Mouse (Mus musculus) lung, embryonic 16.5 days (tissue): ENCODE results near the gene Abcc10. TPM values are rescaled to one million over a fixed set of nuclear protein-coding genes. Genes with fewer than 3 reads are reported as not detected.

Source experiments
- ATAC-seq: fragments of 200-750 bp; cut with Nextera tagmentation; 2 replicates; pipeline ENCODE4 v1.8.0; 2017; ENCODE audit warnings: low read depth, mild to moderate bottlenecking, moderate library complexity
- H3K27ac ChIP-seq: fragments of 300-500 bp; sonication (generic); 2 replicates; pipeline ENCODE4 v1.5.1; 2014; ENCODE audit warnings: mild to moderate bottlenecking, control low read depth, low read length
- H3K27me3 ChIP-seq: fragments of 300-500 bp; sonication (generic); 2 replicates; pipeline ENCODE4 v1.6.1; 2014; ENCODE audit warnings: low read depth, low read length, mixed read lengths; ENCODE audit not compliant: control insufficient read depth, insufficient read depth
- H3K36me3 ChIP-seq: fragments of 300-500 bp; sonication (generic); 2 replicates; pipeline ENCODE4 v1.6.1; 2014; ENCODE audit warnings: low read length; ENCODE audit not compliant: control insufficient read depth, insufficient read depth
- H3K4me1 ChIP-seq: fragments of 300-500 bp; sonication (generic); replicated peaks from 2 replicates; pipeline ENCODE4 v1.6.1; 2014; ENCODE audit warnings: low read length, mixed read lengths; ENCODE audit not compliant: control insufficient read depth, insufficient read depth
- H3K4me2 ChIP-seq: fragments of 300-500 bp; sonication (generic); 2 replicates; pipeline ENCODE4 v1.6.1; 2014; ENCODE audit warnings: low read depth, low read length, control low read depth
- H3K4me3 ChIP-seq: fragments of 300-500 bp; sonication (generic); 2 replicates; pipeline ENCODE4 v1.5.1; 2014; ENCODE audit warnings: mild to moderate bottlenecking, low read length, control low read depth
- H3K9ac ChIP-seq: fragments of 300-500 bp; sonication (generic); 2 replicates; pipeline ENCODE4 v1.6.1; 2014; ENCODE audit warnings: low read length, control low read depth
- H3K9me3 ChIP-seq: fragments of 300-500 bp; sonication (generic); 2 replicates; pipeline ENCODE4 v1.6.1; 2016; ENCODE audit warnings: low read length; ENCODE audit not compliant: control insufficient read depth
- WGBS: fragments of 180-500 bp; shearing (Covaris S2); extraction: QIAGEN DNeasy Blood & Tissue Kit; methylation state at CpG from one replicate; pipeline ENCODE4 v1.1.7; 2014; 5-methylcytosine and 5-hydroxymethylcytosine counted together
- polyA plus RNA-seq: library from polyadenylated mRNA; unstranded; fragments of >200 nt; fragmentation: Nextera tagmentation; extraction: Ambion mirVana; gene quantifications from 2 replicates; pipeline ENCODE4 v1.2.1, GENCODE M21; 2015

Abcc10 gene
- polyA plus RNA-seq, 1 experiment from 2014 or later: 5.5 TPM

DNA sequence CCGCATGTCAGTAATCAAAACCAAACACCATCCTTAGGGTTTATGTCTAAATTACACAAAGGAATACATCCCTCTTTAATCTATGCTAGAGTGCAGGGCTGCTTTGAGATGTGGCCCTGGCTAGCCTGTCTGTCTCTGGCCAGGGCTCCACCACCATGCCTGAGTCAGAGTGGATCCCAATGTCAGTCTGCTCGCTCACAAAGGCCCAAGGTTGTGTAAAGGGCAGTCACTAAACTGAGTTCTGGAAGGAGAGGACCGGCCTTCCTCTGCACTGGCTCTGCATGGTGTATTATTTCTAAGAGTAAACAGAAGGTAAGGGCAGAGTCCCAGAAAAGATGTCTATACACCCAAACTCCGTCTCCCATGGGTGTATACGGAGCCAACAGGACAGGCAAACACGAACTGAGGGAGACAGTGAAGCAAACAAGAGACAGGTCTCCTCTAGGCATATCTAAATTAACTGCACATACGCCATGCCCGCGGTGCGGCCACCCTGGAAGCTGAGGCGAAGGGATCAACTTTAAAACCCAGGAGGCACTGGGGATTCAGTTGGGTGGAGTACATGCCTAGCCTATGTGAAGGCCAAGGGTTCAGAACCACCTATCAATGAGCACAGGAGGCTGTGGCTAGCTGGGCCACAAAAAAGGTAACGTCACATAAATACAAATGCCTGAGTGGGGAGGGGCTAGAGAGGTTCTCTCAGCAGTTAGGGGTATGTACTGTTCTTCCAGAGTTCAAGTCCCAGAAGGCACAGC, 50.0 kb downstream of the Abcc10 start:
- H3K27ac ChIP-seq: no peak overlapping the region
- no peak overlapping the region for H3K9ac ChIP-seq
- WGBS: 88% methylated on average over 12 of the region's 12 CpGs
- peaks cover 13% of the 10 kb centered on the region for H3K4me1 ChIP-seq
- H3K36me3 ChIP-seq: peaks cover 28% of the 10 kb centered on the region
- no peaks in the 10 kb centered on the region for H3K9me3 ChIP-seq
- H3K27me3 ChIP-seq: no peaks in the 10 kb centered on the region
- no peak overlapping the region for H3K4me3 ChIP-seq
- H3K4me2 ChIP-seq: no peak overlapping the region
- no peak for ATAC-seq

DNA sequence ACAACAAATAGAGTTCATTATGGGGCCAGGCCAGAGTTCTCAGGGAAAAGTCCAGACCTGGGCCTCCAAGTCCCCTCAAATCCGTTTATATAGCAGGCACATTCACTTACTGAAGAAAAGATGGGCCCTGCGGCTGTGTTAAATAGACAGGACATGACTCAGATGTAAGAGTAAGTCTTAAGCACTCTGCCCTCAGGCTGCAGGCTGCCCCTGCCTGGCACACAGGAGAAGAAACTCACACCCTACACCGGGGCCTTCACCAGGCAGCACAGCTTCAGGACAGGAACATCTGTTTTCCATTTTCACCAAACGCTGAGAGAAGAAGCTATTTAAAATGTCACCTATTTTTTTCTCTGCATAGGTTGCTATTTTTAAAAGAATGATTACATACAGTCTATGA, 50.6 kb downstream of the Abcc10 start:
- no peak for ATAC-seq
- Histone ChIP-seq H3K36me3 (peaks cover 28% of the 10 kb centered on the region), H3K4me3 (no peak overlapping the region), H3K9ac (no peak overlapping the region), H3K4me1 (peaks cover 12% of the 10 kb centered on the region), H3K27me3 (no peaks in the 10 kb centered on the region), H3K27ac (no peak overlapping the region), H3K4me2 (no peak overlapping the region), H3K9me3 (no peaks in the 10 kb centered on the region)
- 67% methylated on average over 4 of the region's 4 CpGs for WGBS

DNA sequence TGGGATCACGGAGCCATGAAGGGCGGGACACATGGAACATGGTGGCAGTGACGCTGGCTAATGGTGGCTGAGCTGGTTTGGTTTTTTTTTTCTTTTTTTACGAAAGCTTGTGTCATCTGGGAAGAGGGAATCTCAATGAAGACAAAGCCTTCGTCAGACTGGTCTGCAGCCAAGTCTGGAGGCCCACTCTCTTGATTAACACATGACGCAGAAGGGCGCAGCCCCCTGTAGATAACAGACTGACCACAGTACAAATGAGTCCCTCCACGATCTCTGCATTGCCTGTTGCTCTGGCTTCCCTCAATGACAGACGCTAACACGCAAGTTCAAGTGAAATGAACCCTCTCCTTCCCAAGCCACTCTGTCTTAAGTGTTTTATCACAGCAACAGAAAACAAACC, 52.6 kb downstream of the Abcc10 start:
- Histone ChIP-seq H3K4me1 (peaks cover 1% of the 10 kb centered on the region; the same call in 1 of the 2 replicates), H3K4me3 (no peak overlapping the region), H3K9me3 (no peaks in the 10 kb centered on the region), H3K27me3 (no peaks in the 10 kb centered on the region), H3K4me2 (no peak overlapping the region), H3K9ac (no peak overlapping the region), H3K36me3 (peaks cover 29% of the 10 kb centered on the region), H3K27ac (no peak overlapping the region)
- 86% methylated on average over 10 of the region's 10 CpGs for WGBS
- ATAC-seq: no peak

DNA sequence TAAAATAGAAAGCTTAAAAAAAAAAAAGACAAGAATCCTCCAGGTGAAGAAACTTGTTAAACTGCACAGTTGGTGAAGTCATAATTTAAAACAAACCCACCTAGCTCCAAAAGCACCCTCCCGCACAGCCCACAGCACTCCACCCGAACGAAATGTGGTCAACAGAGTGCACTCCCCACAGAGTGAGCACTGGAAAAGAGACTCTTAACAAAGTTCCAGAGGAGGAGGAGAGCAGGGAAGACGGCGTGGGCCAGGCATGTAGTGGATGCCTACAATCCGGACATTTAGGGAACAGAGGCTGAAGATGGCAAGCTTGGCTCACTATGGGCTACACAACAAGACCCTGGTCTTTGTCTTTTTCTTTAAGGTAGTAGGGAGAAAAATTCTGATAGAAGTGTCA, 53.1 kb downstream of the Abcc10 start:
- Histone ChIP-seq H3K4me2 (no peak overlapping the region), H3K27me3 (no peaks in the 10 kb centered on the region), H3K36me3 (peaks cover 28% of the 10 kb centered on the region), H3K9me3 (no peaks in the 10 kb centered on the region), H3K4me3 (no peak overlapping the region), H3K9ac (no peak overlapping the region), H3K4me1 (peaks cover 6% of the 10 kb centered on the region; the same call in 1 of the 2 replicates), H3K27ac (no peak overlapping the region)
- ATAC-seq: no peak
- 64% methylated on average over 6 of the region's 6 CpGs for WGBS

DNA sequence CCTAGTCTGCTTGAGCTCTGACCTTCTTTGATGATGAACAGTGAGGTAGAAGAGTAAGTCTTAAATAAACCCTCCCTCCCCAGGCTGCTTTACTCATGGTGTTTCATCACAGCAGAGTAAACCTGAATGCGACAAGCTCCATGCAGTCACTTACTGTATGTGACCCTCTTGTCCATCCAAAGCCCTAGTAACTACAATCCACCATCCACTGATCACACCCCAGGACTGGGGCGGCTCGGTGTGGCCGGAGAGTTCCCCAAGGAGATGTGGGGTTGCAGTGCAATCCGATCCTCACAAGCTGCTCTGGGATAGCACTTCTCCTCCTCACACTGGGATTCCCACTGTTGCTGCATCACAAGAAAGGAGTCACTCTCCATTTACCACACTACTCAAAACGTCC, 53.7 kb downstream of the Abcc10 start:
- H3K27ac ChIP-seq: no peak overlapping the region

DNA sequence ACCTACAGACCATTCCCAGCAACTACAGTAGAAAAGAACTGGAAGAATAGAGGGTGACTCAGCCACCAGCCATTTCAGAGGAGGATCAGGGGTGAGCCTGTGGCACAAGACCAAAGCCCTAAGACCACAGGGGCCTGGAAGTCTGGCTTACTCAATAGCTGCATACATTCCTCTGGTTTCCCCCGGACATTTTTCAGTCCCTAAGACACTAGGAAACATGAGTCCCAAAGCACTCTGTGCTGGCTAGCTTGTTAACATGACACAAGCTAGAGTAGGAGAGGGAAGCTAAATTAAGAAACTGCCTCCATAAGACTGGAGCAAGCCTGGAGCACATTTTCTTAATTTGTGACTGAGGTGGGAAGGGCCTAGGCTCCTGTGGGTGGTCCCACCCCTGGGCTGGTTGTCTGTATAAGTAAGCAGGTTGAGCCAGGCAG, 54.3 kb downstream of the Abcc10 start:
- Histone ChIP-seq H3K27me3 (no peaks in the 10 kb centered on the region), H3K36me3 (peaks cover 19% of the 10 kb centered on the region), H3K9ac (no peak overlapping the region), H3K27ac (no peak overlapping the region), H3K4me3 (no peak overlapping the region), H3K9me3 (no peaks in the 10 kb centered on the region), H3K4me1 (peaks cover 11% of the 10 kb centered on the region; the same call in 1 of the 2 replicates), H3K4me2 (no peak overlapping the region)
- WGBS: 67% methylated on average over 1 of the region's 1 CpGs
- no peak for ATAC-seq

More for the DNA sequence above, 53.7 kb downstream of the Abcc10 start:
- ATAC-seq: no peak
- WGBS: 59% methylated on average over 6 of the region's 6 CpGs
- Histone ChIP-seq H3K9me3 (no peaks in the 10 kb centered on the region), H3K27me3 (no peaks in the 10 kb centered on the region), H3K36me3 (peaks cover 24% of the 10 kb centered on the region), H3K4me3 (no peak overlapping the region), H3K9ac (no peak overlapping the region), H3K4me1 (peaks cover 11% of the 10 kb centered on the region; the same call in 1 of the 2 replicates), H3K4me2 (no peak overlapping the region)

DNA sequence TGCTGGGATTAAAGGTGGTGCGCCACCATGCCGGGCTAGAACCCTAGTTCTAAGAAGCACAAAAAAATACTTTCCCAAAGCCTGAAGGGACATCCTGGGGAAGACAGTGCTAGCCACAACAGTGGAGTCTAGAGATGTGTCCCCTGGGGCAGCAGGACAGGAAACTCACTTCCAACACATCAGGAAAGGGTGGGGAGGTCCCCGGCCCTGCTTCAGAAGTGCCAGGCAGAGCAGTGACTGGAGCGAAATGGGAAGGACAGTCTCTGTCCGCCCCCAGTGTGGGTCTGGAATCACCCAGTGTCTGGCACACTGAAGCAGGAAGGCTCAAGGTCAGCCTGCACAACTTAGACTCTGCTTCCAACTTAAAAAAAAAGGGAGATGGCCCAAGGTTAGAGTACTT, 55.5 kb downstream of the Abcc10 start:
- Histone ChIP-seq H3K9me3 (no peaks in the 10 kb centered on the region), H3K27me3 (no peaks in the 10 kb centered on the region), H3K36me3 (peaks cover 14% of the 10 kb centered on the region), H3K4me1 (peaks cover 11% of the 10 kb centered on the region; the same call in 1 of the 2 replicates), H3K4me2 (no peak overlapping the region), H3K27ac (no peak overlapping the region), H3K9ac (no peak overlapping the region), H3K4me3 (no peak overlapping the region)
- WGBS: 79% methylated on average over 5 of the region's 5 CpGs
- no peak for ATAC-seq

DNA sequence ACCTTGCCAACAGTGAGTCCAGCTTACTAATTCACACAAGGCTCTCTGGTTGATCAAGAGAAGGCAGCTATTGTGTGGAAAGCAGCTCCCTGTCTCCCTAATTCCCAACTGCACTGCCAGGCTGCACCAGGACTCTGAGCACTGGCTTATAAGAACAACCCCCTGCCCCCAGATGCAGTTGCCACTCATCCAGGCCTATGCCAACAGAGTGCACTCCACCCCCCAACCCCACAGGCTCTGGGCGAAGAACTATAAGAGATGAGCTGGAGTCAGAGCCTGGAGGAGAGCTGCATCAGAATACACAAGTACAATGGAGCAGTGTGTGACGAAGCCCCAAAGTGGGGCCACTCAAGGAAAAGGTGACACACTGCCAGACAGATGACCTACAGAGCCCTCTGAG, 56.1 kb downstream of the Abcc10 start:
- Histone ChIP-seq H3K4me3 (no peak overlapping the region), H3K36me3 (peaks cover 9% of the 10 kb centered on the region), H3K4me1 (peaks cover 11% of the 10 kb centered on the region; the same call in 1 of the 2 replicates), H3K9ac (no peak overlapping the region), H3K27me3 (no peaks in the 10 kb centered on the region), H3K9me3 (no peaks in the 10 kb centered on the region), H3K4me2 (no peak overlapping the region), H3K27ac (no peak overlapping the region)
- WGBS: 88% methylated on average over 2 of the region's 2 CpGs
- no peak for ATAC-seq

DNA sequence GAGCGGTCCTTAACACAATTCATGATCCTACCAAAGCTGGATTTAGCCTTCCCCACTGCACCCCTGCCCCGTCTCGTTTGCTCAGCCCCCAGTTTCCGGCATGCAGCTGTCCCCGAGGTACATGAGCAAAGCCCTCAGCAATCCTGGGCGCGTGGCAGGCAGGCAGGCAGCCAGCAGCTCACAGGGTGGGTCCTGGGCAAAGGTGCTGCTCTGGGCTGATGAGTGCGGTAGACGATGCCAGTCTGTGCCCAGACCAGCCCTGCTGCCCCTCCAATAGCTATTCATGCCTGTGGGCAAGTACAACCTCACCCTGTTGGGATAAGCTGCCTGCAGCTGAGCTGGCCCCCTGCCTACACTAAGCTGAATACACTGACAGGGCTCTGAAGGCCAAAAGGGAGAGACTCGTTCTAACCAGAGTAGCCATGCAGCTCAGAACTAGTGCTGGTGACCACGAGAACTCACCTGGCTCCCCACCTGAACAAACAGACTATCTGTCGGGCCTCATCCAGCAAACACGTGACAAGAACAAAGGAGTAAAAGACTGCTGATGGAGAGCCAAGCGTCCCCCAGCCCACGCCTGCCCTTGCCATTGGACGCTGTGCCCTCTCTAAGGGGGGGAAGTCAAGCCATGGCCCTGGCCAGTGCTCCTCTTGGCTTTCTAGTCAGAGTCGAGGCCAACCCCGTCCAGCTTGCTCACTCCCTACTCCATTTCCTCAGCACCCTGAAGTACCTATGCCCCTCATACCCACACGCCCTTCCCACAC, 58.2 kb downstream of the Abcc10 start:
- WGBS: 61% methylated on average over 19 of the region's 19 CpGs
- Histone ChIP-seq H3K27ac (peak overlapping the region; percentile 47; the same call in 1 of the 2 replicates), H3K36me3 (peaks cover 9% of the 10 kb centered on the region), H3K9ac (peak overlapping the region; percentile 37; the same call in 1 of the 2 replicates), H3K27me3 (no peaks in the 10 kb centered on the region), H3K4me3 (no peak overlapping the region), H3K4me2 (no peak overlapping the region), H3K4me1 (peaks cover 21% of the 10 kb centered on the region), H3K9me3 (no peaks in the 10 kb centered on the region)
- ATAC-seq: peak; percentile 21; the same call in 1 of the 2 replicates
